Mouse (Mus musculus) bone marrow macrophage, adult 2 months (primary cell): Measurements from ENCODE around the gene Actg1.

Experiments
- CTCF ChIP-seq: IDR thresholded peaks from 2 replicates; pipeline ENCODE4 v1.5.1; 2012; ENCODE audit warnings: low read depth, mild to moderate bottlenecking, low read length, moderate library complexity
- POLR2A ChIP-seq: IDR thresholded peaks from 2 replicates; pipeline ENCODE4 v1.6.1; 2012; ENCODE audit warnings: mild to moderate bottlenecking, low read depth, low read length, borderline replicate concordance

DNA sequence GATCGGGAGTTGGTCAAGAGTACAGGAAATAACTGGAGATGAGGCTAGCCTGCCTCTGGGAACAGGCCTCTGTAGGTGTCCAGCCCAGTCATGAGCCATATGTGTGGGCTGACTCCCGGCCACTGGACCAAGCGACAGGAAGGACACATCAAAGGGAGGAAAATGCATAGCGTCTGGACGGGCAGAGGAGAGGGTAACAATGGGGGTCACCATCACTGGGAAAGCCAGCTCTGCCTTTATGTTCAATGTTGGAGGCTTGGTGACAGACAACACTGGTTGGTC, 41.3 kb downstream of the Actg1 start:
- TF ChIP-seq POLR2A (no peak), CTCF (no peak)
